Mouse (Mus musculus) megakaryocyte, embryonic 14.5 days (primary cell): ENCODE measurements at regions not wholly inside any gene's neighbourhood (a gene's known extent, or its start where the extent isn't known, plus 50 kb on each side); places are given as distances from the start of the nearest gene placed in this dataset.

Experiments
- H3K27me3 ChIP-seq: replicated peaks from 2 replicates; pipeline ENCODE3; 2012; ENCODE audit warnings: inconsistent platforms
- H3K36me3 ChIP-seq: replicated peaks from 2 replicates; pipeline ENCODE3; 2012; ENCODE audit warnings: low read length, inconsistent platforms, mixed read lengths
- H3K4me1 ChIP-seq: 2 replicates; pipeline ENCODE4 v1.6.1; 2012; ENCODE audit warnings: inconsistent platforms
- H3K4me3 ChIP-seq: replicated peaks from 2 replicates; pipeline ENCODE3; 2012; ENCODE audit warnings: moderate library complexity, mild to moderate bottlenecking, inconsistent platforms
- H3K9me3 ChIP-seq: 2 replicates; pipeline ENCODE4 v1.6.1; 2012; ENCODE audit warnings: inconsistent platforms
- FLI1 ChIP-seq: IDR thresholded peaks from 2 replicates; pipeline ENCODE4 v1.6.1; 2012; ENCODE audit warnings: low read length, inconsistent platforms, mixed read lengths
- GATA1 ChIP-seq: IDR thresholded peaks from 3 replicates; pipeline ENCODE4 v1.6.1; 2012; ENCODE audit warnings: mixed read lengths, low read length, inconsistent platforms, borderline replicate concordance

DNA sequence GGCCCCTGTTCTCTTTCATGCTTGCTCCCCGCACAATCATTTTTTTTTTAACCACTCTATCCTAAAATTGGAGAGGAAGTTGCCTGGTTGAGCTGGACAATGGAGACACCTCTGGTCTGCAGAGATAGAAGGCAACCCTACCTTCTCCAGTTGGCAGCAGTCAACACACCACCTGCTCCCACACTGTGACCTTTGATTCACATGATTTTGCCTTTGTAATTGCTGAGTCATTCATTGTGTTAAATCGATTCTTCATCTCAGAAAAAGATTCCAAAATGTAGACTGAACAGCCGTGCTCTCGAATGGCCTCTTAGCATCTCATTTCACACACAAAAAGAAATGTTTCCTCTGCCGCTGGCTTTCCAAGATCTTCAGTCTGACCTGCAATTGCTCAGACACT is 616.2 kb downstream of the Pdcd6ip start:
- TF ChIP-seq FLI1 (no peak), GATA1 (no peak)
- no peaks in the 10 kb centered on the region for H3K4me1 ChIP-seq
- H3K36me3 ChIP-seq = no peaks in the 10 kb centered on the region
- peaks cover 50% of the 10 kb centered on the region for H3K9me3 ChIP-seq
- H3K27me3 ChIP-seq = no peaks in the 10 kb centered on the region
- H3K4me3 ChIP-seq = no peak overlapping the region

- Histone ChIP-seq H3K36me3 (no peaks in the 10 kb centered on the region), H3K4me3 (no peak overlapping the region), H3K4me1 (no peaks in the 10 kb centered on the region), H3K27me3 (no peaks in the 10 kb centered on the region), H3K9me3 (peaks cover 50% of the 10 kb centered on the region)
- no peak for TF ChIP-seq GATA1
- no peak for TF ChIP-seq FLI1
Measured at GRCm38 (mm10) chr9:113087786-113088185, 620.3 kb downstream of the Pdcd6ip start.

DNA sequence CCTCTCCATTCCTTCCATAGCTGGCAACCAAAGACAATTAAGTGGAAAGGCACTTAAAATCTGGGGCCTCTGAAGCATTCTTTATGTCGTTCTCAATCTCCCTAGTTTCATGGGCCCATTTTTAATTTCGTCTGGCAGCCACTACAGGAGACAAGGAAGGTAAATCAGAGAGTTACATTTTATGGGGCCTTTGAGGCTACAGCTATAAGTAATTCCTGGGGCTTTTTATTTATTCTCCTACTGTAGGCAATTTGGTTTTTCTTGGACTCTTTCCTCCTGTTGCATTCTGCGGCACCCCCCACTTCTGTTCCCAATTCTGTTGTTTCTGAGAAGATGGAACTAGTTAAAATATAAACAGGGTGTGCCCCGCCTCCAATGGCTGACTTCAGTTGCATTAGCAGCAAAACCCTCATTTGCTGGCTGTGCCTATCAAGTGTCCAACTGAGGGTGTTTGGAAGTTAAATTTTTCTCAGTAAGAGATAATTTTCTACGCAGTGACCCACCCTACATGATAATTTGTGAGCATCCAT is 622.7 kb downstream of the Pdcd6ip start:
- Histone ChIP-seq H3K36me3 (no peaks in the 10 kb centered on the region), H3K4me1 (no peaks in the 10 kb centered on the region), H3K4me3 (no peak overlapping the region), H3K27me3 (no peaks in the 10 kb centered on the region), H3K9me3 (peaks cover 46% of the 10 kb centered on the region)
- TF ChIP-seq FLI1 = no peak
- no peak for TF ChIP-seq GATA1

DNA sequence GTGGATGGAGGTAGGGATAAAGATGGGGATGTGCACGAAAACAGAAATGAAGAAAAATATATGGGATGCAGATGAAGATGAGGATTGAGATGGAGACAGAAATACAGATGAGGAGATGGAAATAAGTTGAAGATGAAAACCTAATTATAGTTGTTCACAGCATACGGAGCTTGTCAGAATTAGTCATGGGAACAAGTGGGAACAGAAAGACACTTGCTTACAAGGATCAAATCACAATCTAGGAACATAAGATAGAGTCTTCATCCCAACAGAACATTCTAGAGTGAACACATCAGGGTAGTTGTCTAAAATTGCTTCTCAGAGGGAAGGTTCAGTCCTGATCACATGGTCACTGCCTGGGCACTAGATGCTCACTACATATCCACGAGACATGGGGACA is 633.2 kb downstream of the Pdcd6ip start:
- peaks cover 38% of the 10 kb centered on the region for H3K9me3 ChIP-seq
- no peaks in the 10 kb centered on the region for H3K27me3 ChIP-seq
- H3K36me3 ChIP-seq = no peaks in the 10 kb centered on the region
- no peak for TF ChIP-seq GATA1
- no peak for TF ChIP-seq FLI1
- no peaks in the 10 kb centered on the region for H3K4me1 ChIP-seq
- no peak overlapping the region for H3K4me3 ChIP-seq

GRCm38 (mm10) chr9:113057415-113057814 is 650.6 kb downstream of the Pdcd6ip start:
- no peak overlapping the region for H3K4me3 ChIP-seq
- peaks cover 17% of the 10 kb centered on the region for H3K9me3 ChIP-seq
- no peaks in the 10 kb centered on the region for H3K36me3 ChIP-seq
- TF ChIP-seq GATA1 = no peak
- H3K27me3 ChIP-seq = no peaks in the 10 kb centered on the region
- H3K4me1 ChIP-seq = no peaks in the 10 kb centered on the region

GRCm38 (mm10) chr9:113044556-113045178 is 663.4 kb downstream of the Pdcd6ip start:
- TF ChIP-seq FLI1 (no peak), GATA1 (no peak)
- Histone ChIP-seq H3K36me3 (no peaks in the 10 kb centered on the region), H3K9me3 (peaks cover 24% of the 10 kb centered on the region), H3K4me3 (no peak overlapping the region), H3K4me1 (no peaks in the 10 kb centered on the region), H3K27me3 (no peaks in the 10 kb centered on the region)

DNA sequence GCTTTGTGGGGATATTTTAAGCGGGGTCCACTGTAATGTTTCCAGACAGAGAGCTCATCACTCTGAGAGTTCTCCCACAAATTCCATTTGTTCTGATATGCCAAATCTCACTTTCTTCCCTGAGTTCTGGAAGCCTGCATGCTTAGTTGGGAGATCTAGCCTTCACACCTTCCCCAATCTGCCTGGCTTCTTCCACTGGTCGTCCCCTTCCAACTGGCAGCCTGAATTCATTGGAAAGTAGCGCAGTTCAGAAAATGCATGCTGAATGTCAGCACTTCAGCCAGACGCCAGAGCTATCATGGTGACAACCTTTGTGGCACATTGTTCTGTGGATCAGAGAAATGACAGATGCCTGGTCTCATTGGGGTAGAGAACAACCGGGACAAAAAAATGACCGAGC is 667.2 kb downstream of the Pdcd6ip start:
- Histone ChIP-seq H3K4me3 (no peak overlapping the region), H3K36me3 (no peaks in the 10 kb centered on the region), H3K4me1 (no peaks in the 10 kb centered on the region), H3K27me3 (no peaks in the 10 kb centered on the region), H3K9me3 (peaks cover 27% of the 10 kb centered on the region)
- no peak for TF ChIP-seq GATA1
- TF ChIP-seq FLI1 = no peak

DNA sequence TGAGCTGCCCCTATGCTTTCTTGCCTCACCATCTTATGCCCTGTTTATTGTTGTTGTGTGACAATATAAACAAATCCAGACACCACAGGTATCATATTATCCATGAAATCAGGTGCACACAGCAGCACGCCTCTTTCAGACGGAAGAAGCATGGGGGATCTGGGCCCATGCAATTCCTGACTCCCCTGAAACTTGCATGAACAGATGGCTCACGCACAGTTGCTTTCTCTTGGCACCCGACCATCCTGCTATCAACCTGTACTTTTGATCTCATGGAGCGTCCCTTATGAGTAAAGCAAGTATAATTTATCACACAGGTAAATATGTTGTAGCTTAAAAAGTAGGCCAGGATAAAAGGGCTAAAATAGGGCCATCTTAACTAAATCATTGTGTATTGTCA is 674.1 kb downstream of the Pdcd6ip start:
- H3K9me3 ChIP-seq = peaks cover 14% of the 10 kb centered on the region; the same call in 1 of the 2 replicates
- H3K4me3 ChIP-seq = no peak overlapping the region
- TF ChIP-seq FLI1 = no peak

GRCm38 (mm10) chr9:113029091-113029490 is 679.0 kb downstream of the Pdcd6ip start:
- Histone ChIP-seq H3K4me3 (no peak overlapping the region), H3K9me3 (peaks cover 19% of the 10 kb centered on the region; the same call in 1 of the 2 replicates), H3K27me3 (no peaks in the 10 kb centered on the region), H3K36me3 (no peaks in the 10 kb centered on the region), H3K4me1 (no peaks in the 10 kb centered on the region)
- no peak for TF ChIP-seq FLI1
- no peak for TF ChIP-seq GATA1

More for the DNA sequence above, 674.1 kb downstream of the Pdcd6ip start:
- Histone ChIP-seq H3K36me3 (no peaks in the 10 kb centered on the region), H3K27me3 (no peaks in the 10 kb centered on the region), H3K4me1 (no peaks in the 10 kb centered on the region)

DNA sequence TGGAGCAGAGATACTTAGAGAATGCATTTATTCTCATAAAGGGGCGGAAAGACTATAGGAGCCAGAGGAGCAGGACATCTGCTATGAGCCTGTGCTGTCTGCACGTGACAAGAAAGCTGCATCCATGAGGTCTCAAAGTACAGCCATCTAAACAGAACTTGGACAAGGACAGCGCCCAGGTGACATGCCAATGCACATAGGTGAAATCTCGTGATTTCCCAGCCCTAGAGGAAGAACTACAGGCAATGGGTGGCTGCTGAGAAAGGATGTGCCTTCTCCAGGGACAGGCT is 681.2 kb downstream of the Pdcd6ip start:
- H3K36me3 ChIP-seq = no peaks in the 10 kb centered on the region
- H3K9me3 ChIP-seq = peaks cover 19% of the 10 kb centered on the region; the same call in 1 of the 2 replicates
- no peaks in the 10 kb centered on the region for H3K4me1 ChIP-seq
- no peaks in the 10 kb centered on the region for H3K27me3 ChIP-seq
- TF ChIP-seq GATA1 = no peak
- TF ChIP-seq FLI1 = no peak
- no peak overlapping the region for H3K4me3 ChIP-seq

DNA sequence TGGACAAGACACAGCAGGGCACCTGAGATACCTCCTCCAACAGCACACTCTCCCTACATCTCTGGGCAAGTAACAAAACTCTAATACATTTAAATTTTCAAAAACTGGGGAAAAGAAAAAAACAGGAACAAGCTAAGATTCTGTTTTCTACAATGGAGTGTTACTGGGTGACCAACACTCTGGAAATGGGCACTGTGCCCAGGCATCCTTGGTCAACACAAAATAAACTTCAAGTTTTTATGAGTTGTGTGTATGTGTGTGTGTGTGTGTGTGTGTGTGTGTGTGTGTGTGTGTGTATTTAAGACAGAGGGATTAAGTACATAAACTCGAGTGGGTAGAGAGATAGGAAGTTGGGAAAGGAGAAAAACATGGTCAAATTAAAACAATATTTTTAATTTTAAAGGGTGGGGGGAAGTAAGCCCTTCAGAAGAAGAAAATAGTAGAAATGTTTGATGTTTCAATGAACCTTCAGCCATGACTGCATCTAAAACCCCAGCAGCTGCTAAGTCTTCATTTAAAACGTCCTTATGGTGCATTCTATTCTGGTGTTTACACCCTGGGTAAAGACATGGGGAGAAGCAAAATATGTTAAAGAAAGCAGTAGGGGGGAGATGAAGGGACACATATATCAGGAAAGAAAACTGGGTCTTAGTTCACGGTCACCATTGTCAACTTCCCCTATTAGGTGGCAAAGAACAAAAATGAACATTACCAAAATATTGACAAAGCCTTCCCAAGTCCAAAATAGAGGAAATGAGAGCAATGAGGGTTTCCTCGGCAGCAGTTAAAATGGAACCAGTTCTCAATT is 681.8 kb downstream of the Pdcd6ip start:
- Histone ChIP-seq H3K9me3 (peaks cover 22% of the 10 kb centered on the region; the same call in 1 of the 2 replicates), H3K4me3 (no peak overlapping the region)

More for the DNA sequence above, 681.8 kb downstream of the Pdcd6ip start:
- Histone ChIP-seq H3K4me1 (no peaks in the 10 kb centered on the region), H3K36me3 (no peaks in the 10 kb centered on the region), H3K27me3 (no peaks in the 10 kb centered on the region)
- TF ChIP-seq FLI1 = no peak
- TF ChIP-seq GATA1 = no peak
